Mouse (Mus musculus): Measurements from ENCODE around the gene Ttll5. TPM values are rescaled to one million over a fixed set of nuclear protein-coding genes. Genes with fewer than 3 reads are reported as not detected.

Gene Ttll5
- polyA plus RNA-seq, 1 experiment: 6.2 TPM

GRCm38 (mm10) chr12:85907896-85908295 lies 83.4 kb downstream of the Ttll5 start:
- no peaks in the 10 kb centered on the region for H3K4me1 ChIP-seq (ENCODE audit: control insufficient read depth, insufficient read depth, insufficient read length)
- no peak overlapping the region for H3K27ac ChIP-seq (ENCODE audit: insufficient read depth, low read length)
- 90% methylated on average over 3 of the region's 3 CpGs for WGBS
- H3K36me3 ChIP-seq (ENCODE audit: control insufficient read depth, insufficient read depth, low read length): peaks cover 3% of the 10 kb centered on the region; the same call in 1 of the 2 replicates
- no peak for DNase-seq (ENCODE audit: low read depth in 1 of 2, low spot score in 2 of 2)
- H3K4me3 ChIP-seq (ENCODE audit: extremely low read depth, insufficient read depth, insufficient read length): no peak overlapping the region
- TF ChIP-seq CTCF (IDR thresholded peaks at IDR 0.05; ENCODE audit: extremely low read depth, insufficient read depth, insufficient read length, insufficient replicate concordance) (no peak), POLR2A (IDR thresholded peaks at IDR 0.05; ENCODE audit: low read depth, low read length) (no peak)
- no peaks in the 10 kb centered on the region for H3K27me3 ChIP-seq (ENCODE audit: control insufficient read depth, insufficient read depth, low read length)

DNA sequence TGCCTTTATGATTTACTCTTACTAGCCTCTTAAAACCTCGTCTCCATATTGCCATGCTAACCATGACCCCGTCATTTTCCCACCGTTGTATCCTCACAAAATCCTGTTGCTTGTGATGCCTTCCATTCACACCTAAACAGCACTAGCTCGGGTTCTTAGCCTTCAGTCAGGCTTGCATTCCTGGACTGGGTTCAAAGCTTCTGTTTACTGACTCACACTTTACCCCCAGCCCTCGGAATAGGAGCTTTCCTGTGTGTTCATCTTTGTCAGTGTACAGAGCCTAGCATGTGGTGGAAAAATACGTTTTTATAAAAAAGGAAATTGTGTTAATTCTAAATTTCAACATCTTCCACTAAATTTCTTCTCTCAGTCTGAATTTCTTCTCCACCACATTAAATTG lies 86.4 kb downstream of the Ttll5 start:
- Histone ChIP-seq H3K4me3 (ENCODE audit: extremely low read depth, insufficient read depth, insufficient read length) (no peak overlapping the region), H3K27ac (ENCODE audit: insufficient read depth, low read length) (no peak overlapping the region), H3K27me3 (ENCODE audit: control insufficient read depth, insufficient read depth, low read length) (no peaks in the 10 kb centered on the region), H3K4me1 (ENCODE audit: control insufficient read depth, insufficient read depth, insufficient read length) (no peaks in the 10 kb centered on the region), H3K36me3 (ENCODE audit: control insufficient read depth, insufficient read depth, low read length) (peaks cover 3% of the 10 kb centered on the region; the same call in 1 of the 2 replicates)
- TF ChIP-seq CTCF (IDR thresholded peaks at IDR 0.05; ENCODE audit: extremely low read depth, insufficient read depth, insufficient read length, insufficient replicate concordance): no peak
- no peak for TF ChIP-seq POLR2A (IDR thresholded peaks at IDR 0.05; ENCODE audit: low read depth, low read length)
- 92% methylated on average over 6 of the region's 6 CpGs for WGBS
- no peak for DNase-seq (ENCODE audit: low read depth in 1 of 2, low spot score in 2 of 2)

GRCm38 (mm10) chr12:85912712-85913504 lies 88.4 kb downstream of the Ttll5 start:
- DNase-seq (ENCODE audit: low read depth in 1 of 2, low spot score in 2 of 2): peak in 1 of 2 experiments; percentile 21
- no peaks in the 10 kb centered on the region for H3K4me1 ChIP-seq (ENCODE audit: control insufficient read depth, insufficient read depth, insufficient read length)
- 45% methylated on average over 13 of the region's 13 CpGs for WGBS
- TF ChIP-seq POLR2A (IDR thresholded peaks at IDR 0.05; ENCODE audit: low read depth, low read length) (no peak), CTCF (IDR thresholded peaks at IDR 0.05; ENCODE audit: extremely low read depth, insufficient read depth, insufficient read length, insufficient replicate concordance) (no peak)
- no peak overlapping the region for H3K27ac ChIP-seq (ENCODE audit: insufficient read depth, low read length)
- H3K27me3 ChIP-seq (ENCODE audit: control insufficient read depth, insufficient read depth, low read length): no peaks in the 10 kb centered on the region
- H3K36me3 ChIP-seq (ENCODE audit: control insufficient read depth, insufficient read depth, low read length): peaks cover 2% of the 10 kb centered on the region; the same call in 1 of the 2 replicates
- H3K4me3 ChIP-seq (ENCODE audit: extremely low read depth, insufficient read depth, insufficient read length): no peak overlapping the region

DNA sequence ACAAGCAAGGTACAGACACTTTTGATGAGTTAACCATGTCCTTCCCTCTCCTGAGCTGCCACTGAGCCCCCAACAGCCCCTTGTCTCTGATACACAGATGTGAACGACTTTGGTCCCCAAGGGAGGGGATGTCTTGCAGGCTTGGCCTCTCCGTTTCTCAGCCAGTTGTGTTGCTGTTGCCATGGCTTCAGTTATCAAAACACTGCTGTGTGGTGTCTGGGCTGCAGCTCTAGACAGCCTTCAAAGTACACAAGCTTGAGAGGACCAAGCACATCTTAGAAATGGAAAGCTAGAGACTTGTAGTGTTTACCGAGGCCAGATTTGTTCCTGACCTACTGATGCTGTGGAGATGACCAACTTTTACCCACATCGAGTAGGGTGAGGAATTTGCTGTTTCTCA lies 102.4 kb downstream of the Ttll5 start:
- no peaks in the 10 kb centered on the region; the same call in none of the 2 replicates for H3K36me3 ChIP-seq (ENCODE audit: control insufficient read depth, insufficient read depth, low read length)
- WGBS: 71% methylated on average over 4 of the region's 4 CpGs

GRCm38 (mm10) chr12:85928513-85928912 lies 104.1 kb downstream of the Ttll5 start:
- H3K36me3 ChIP-seq (ENCODE audit: control insufficient read depth, insufficient read depth, low read length): peaks cover 3% of the 10 kb centered on the region
- DNase-seq (ENCODE audit: low read depth in 1 of 2, low spot score in 2 of 2): no peak
- H3K4me3 ChIP-seq (ENCODE audit: extremely low read depth, insufficient read depth, insufficient read length): no peak overlapping the region
- no peaks in the 10 kb centered on the region for H3K27me3 ChIP-seq (ENCODE audit: control insufficient read depth, insufficient read depth, low read length)
- no peak overlapping the region for H3K27ac ChIP-seq (ENCODE audit: insufficient read depth, low read length)
- TF ChIP-seq POLR2A (IDR thresholded peaks at IDR 0.05; ENCODE audit: low read depth, low read length) (no peak), CTCF (IDR thresholded peaks at IDR 0.05; ENCODE audit: extremely low read depth, insufficient read depth, insufficient read length, insufficient replicate concordance) (no peak)
- H3K4me1 ChIP-seq (ENCODE audit: control insufficient read depth, insufficient read depth, insufficient read length): no peaks in the 10 kb centered on the region; the same call in 1 of the 2 replicates
- 25% methylated on average over 10 of the region's 10 CpGs for WGBS

More for the DNA sequence above, 102.4 kb downstream of the Ttll5 start:
- no peak overlapping the region for H3K4me3 ChIP-seq (ENCODE audit: extremely low read depth, insufficient read depth, insufficient read length)
- TF ChIP-seq POLR2A (IDR thresholded peaks at IDR 0.05; ENCODE audit: low read depth, low read length): no peak
- no peak for TF ChIP-seq CTCF (IDR thresholded peaks at IDR 0.05; ENCODE audit: extremely low read depth, insufficient read depth, insufficient read length, insufficient replicate concordance)
- no peaks in the 10 kb centered on the region; the same call in 1 of the 2 replicates for H3K4me1 ChIP-seq (ENCODE audit: control insufficient read depth, insufficient read depth, insufficient read length)
- no peak overlapping the region for H3K27ac ChIP-seq (ENCODE audit: insufficient read depth, low read length)
- no peak for DNase-seq (ENCODE audit: low read depth in 1 of 2, low spot score in 2 of 2)
- no peaks in the 10 kb centered on the region for H3K27me3 ChIP-seq (ENCODE audit: control insufficient read depth, insufficient read depth, low read length)

GRCm38 (mm10) chr12:85929711-85930110 lies 105.3 kb downstream of the Ttll5 start:
- H3K36me3 ChIP-seq (ENCODE audit: control insufficient read depth, insufficient read depth, low read length): peaks cover 5% of the 10 kb centered on the region
- 73% methylated on average over 4 of the region's 4 CpGs for WGBS
- TF ChIP-seq CTCF (IDR thresholded peaks at IDR 0.05; ENCODE audit: extremely low read depth, insufficient read depth, insufficient read length, insufficient replicate concordance) (no peak), POLR2A (IDR thresholded peaks at IDR 0.05; ENCODE audit: low read depth, low read length) (no peak)
- H3K4me1 ChIP-seq (ENCODE audit: control insufficient read depth, insufficient read depth, insufficient read length): no peaks in the 10 kb centered on the region; the same call in 1 of the 2 replicates
- no peaks in the 10 kb centered on the region for H3K27me3 ChIP-seq (ENCODE audit: control insufficient read depth, insufficient read depth, low read length)
- no peak overlapping the region for H3K4me3 ChIP-seq (ENCODE audit: extremely low read depth, insufficient read depth, insufficient read length)
- DNase-seq (ENCODE audit: low read depth in 1 of 2, low spot score in 2 of 2): no peak
- H3K27ac ChIP-seq (ENCODE audit: insufficient read depth, low read length): no peak overlapping the region

DNA sequence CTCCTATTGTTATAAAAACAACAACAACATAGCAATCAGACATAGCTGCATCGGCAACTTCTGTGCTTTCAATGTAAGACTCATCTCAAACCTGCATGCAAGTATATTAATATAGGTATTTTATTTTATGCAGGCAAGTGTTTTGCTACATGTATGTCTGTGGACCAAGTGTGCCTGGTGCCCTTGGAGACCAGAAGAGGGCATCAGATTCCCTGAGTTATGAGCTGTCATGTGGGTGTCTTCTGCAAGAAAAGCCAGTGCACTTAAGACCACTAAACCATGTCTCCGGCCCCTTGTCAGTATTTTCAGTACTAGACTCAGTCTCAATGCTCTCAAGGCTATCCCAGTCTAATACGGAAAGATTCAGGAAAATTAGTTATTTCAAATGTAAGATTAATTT lies 106.3 kb downstream of the Ttll5 start:
- H3K36me3 ChIP-seq (ENCODE audit: control insufficient read depth, insufficient read depth, low read length): peaks cover 5% of the 10 kb centered on the region
- DNase-seq (ENCODE audit: low read depth in 1 of 2, low spot score in 2 of 2): no peak
- no peak overlapping the region for H3K27ac ChIP-seq (ENCODE audit: insufficient read depth, low read length)
- WGBS: 90% methylated on average over 3 of the region's 3 CpGs
- TF ChIP-seq CTCF (IDR thresholded peaks at IDR 0.05; ENCODE audit: extremely low read depth, insufficient read depth, insufficient read length, insufficient replicate concordance) (no peak), POLR2A (IDR thresholded peaks at IDR 0.05; ENCODE audit: low read depth, low read length) (no peak)
- no peaks in the 10 kb centered on the region for H3K27me3 ChIP-seq (ENCODE audit: control insufficient read depth, insufficient read depth, low read length)
- no peak overlapping the region for H3K4me3 ChIP-seq (ENCODE audit: extremely low read depth, insufficient read depth, insufficient read length)
- H3K4me1 ChIP-seq (ENCODE audit: control insufficient read depth, insufficient read depth, insufficient read length): no peaks in the 10 kb centered on the region; the same call in 1 of the 2 replicates

All from spleen, adult 2 months (tissue).